Mouse (Mus musculus) spleen, adult 2 months (tissue): ENCODE measurements around the gene C530008M17Rik.

Experiments used
- CTCF ChIP-seq: fragments of 200-500 bp; IDR thresholded peaks from 2 replicates; pipeline ENCODE4 v1.5.1; 2011; ENCODE audit warnings: mild to moderate bottlenecking, inconsistent platforms; ENCODE audit not compliant: insufficient read depth, insufficient read length, insufficient replicate concordance; ENCODE audit errors: extremely low read depth
- POLR2A ChIP-seq: fragments of 200-500 bp; IDR thresholded peaks from 2 replicates; pipeline ENCODE4 v1.6.1; 2011; ENCODE audit warnings: low read depth, low read length, inconsistent platforms

GRCm38 (mm10) chr5:76906155-76906499 is 249.8 kb downstream of the C530008M17Rik start:
- TF ChIP-seq POLR2A (no peak), CTCF (no peak)
